Mouse (Mus musculus) CH12.LX (cell line): ENCODE measurements around the gene Aurkb. TPM values are rescaled to one million over a fixed set of nuclear protein-coding genes. Genes with fewer than 3 reads are reported as not detected.

Experiments
- DNase-seq: peaks from one replicate; pipeline ENCODE4 v3.0.0-alpha.2; 2013; ENCODE audit errors: extremely low read depth
- H3K27ac ChIP-seq: 2 replicates; pipeline ENCODE4 v1.5.1; 2012; ENCODE audit warnings: low read depth, mild to moderate bottlenecking, control low read depth, moderate library complexity; ENCODE audit not compliant: insufficient read depth
- H3K27me3 ChIP-seq: replicated peaks from 2 replicates; pipeline ENCODE3; 2012; ENCODE audit warnings: inconsistent platforms
- H3K36me3 ChIP-seq, 2 experiments: replicated peaks in 1 of 2; 2 replicates each; pipeline versions ENCODE3 to v1.6.1; 2012; ENCODE audit warnings: inconsistent platforms in 1 of 2, low read length in 1 of 2, mild to moderate bottlenecking in 1 of 2, mixed read lengths in 1 of 2, moderate library complexity in 1 of 2; ENCODE audit not compliant: control insufficient read depth in 1 of 2, insufficient read depth in 1 of 2
- H3K4me1 ChIP-seq, 2 experiments: 2 replicates each; pipeline ENCODE4 v1.6.1; 2012; ENCODE audit warnings: inconsistent platforms in 1 of 2, moderate library complexity in 1 of 2; ENCODE audit not compliant: insufficient read depth in 2 of 2, control insufficient read depth in 1 of 2
- H3K4me2 ChIP-seq: 2 replicates; pipeline ENCODE4 v1.6.1; 2012; ENCODE audit warnings: low read depth, mild to moderate bottlenecking, control low read depth; ENCODE audit not compliant: poor library complexity, insufficient read depth, severe bottlenecking
- H3K4me3 ChIP-seq, 3 experiments: fragments of 150-350 bp in 1 of 3; sonication (generic) in 1 of 3; replicated peaks in 1 of 3; 2 replicates each; pipeline versions ENCODE3 to v1.5.1; 2011 to 2012; ENCODE audit warnings: low read depth in 2 of 3, low read length in 2 of 3, mild to moderate bottlenecking in 2 of 3, moderate library complexity in 2 of 3, control low read depth in 1 of 3, improper control_type of control experiment in 1 of 3, inconsistent platforms in 1 of 3, mixed read lengths in 1 of 3; ENCODE audit not compliant: poor library complexity in 1 of 3
- H3K79me2 ChIP-seq: replicated peaks from 2 replicates; pipeline ENCODE4 v1.6.1; 2012; ENCODE audit warnings: mild to moderate bottlenecking, moderate library complexity; ENCODE audit not compliant: control insufficient read depth, poor library complexity, insufficient read depth, severe bottlenecking; ENCODE audit errors: extremely low read depth
- H3K9ac ChIP-seq: 2 replicates; pipeline ENCODE4 v1.6.1; 2012; ENCODE audit warnings: low read depth, mild to moderate bottlenecking, control low read depth, moderate library complexity; ENCODE audit not compliant: insufficient read depth
- H3K9me3 ChIP-seq: replicated peaks from 2 replicates; pipeline ENCODE3; 2012; ENCODE audit warnings: low read length, inconsistent platforms, mixed read lengths
- BHLHE40 ChIP-seq: IDR thresholded peaks from 2 replicates; pipeline ENCODE4 v1.6.1; 2011; ENCODE audit warnings: mild to moderate bottlenecking, low read depth, low read length, improper control_type of control experiment
- CHD1 ChIP-seq: IDR thresholded peaks from 2 replicates; pipeline ENCODE4 v1.6.1; 2012; ENCODE audit warnings: low read depth, low read length, improper control_type of control experiment, inconsistent platforms
- CHD2 ChIP-seq: IDR thresholded peaks from 2 replicates; pipeline ENCODE4 v1.6.1; 2011; ENCODE audit warnings: low read length, improper control_type of control experiment
- CTCF ChIP-seq, 2 experiments: IDR thresholded peaks in 1 of 2; conservative IDR thresholded peaks in 1 of 2; 2 replicates each; pipeline ENCODE4 v1.5.1; 2011 to 2012; ENCODE audit warnings: low read depth in 2 of 2, low read length in 2 of 2, improper control_type of control experiment in 1 of 2, inconsistent platforms in 1 of 2, mild to moderate bottlenecking in 1 of 2, moderate library complexity in 1 of 2
- E2F4 ChIP-seq: IDR thresholded peaks from 2 replicates; pipeline ENCODE4 v1.6.1; 2011; ENCODE audit warnings: low read depth, low read length, improper control_type of control experiment; ENCODE audit not compliant: insufficient replicate concordance
- ELF1 ChIP-seq: IDR thresholded peaks from 2 replicates; pipeline ENCODE4 v1.6.1; 2014; ENCODE audit warnings: low read depth, mild to moderate bottlenecking, inconsistent platforms, low read length, improper control_type of control experiment
- EP300 ChIP-seq: IDR thresholded peaks from 2 replicates; pipeline ENCODE4 v1.6.1; 2011; ENCODE audit warnings: low read length, improper control_type of control experiment
- ETS1 ChIP-seq: conservative IDR thresholded peaks from 2 replicates; pipeline ENCODE4 v1.6.1; 2012; ENCODE audit warnings: low read depth, mild to moderate bottlenecking, inconsistent platforms, low read length, improper control_type of control experiment, moderate library complexity
- GABPA ChIP-seq: IDR thresholded peaks from 2 replicates; pipeline ENCODE4 v1.6.1; 2012; ENCODE audit warnings: low read depth, low read length, improper control_type of control experiment, inconsistent platforms; ENCODE audit not compliant: insufficient replicate concordance
- HCFC1 ChIP-seq: IDR thresholded peaks from 2 replicates; pipeline ENCODE4 v1.6.1; 2012; ENCODE audit warnings: low read depth, mild to moderate bottlenecking, inconsistent platforms, low read length, improper control_type of control experiment
- IRF4 ChIP-seq: IDR thresholded peaks from 2 replicates; pipeline ENCODE4 v1.6.1; 2014; ENCODE audit warnings: low read depth, mild to moderate bottlenecking, inconsistent platforms, low read length, improper control_type of control experiment
- JUN ChIP-seq: IDR thresholded peaks from 2 replicates; pipeline ENCODE4 v1.6.1; 2011; ENCODE audit warnings: low read depth, mild to moderate bottlenecking, low read length, improper control_type of control experiment, moderate library complexity; ENCODE audit not compliant: insufficient read depth
- JUND ChIP-seq: conservative IDR thresholded peaks from 2 replicates; pipeline ENCODE4 v1.6.1; 2011; ENCODE audit warnings: low read depth, low read length, improper control_type of control experiment
- KAT2A ChIP-seq: IDR thresholded peaks from 2 replicates; pipeline ENCODE4 v1.6.1; 2012; ENCODE audit warnings: low read length, improper control_type of control experiment, inconsistent platforms; ENCODE audit not compliant: insufficient replicate concordance
- MAFK ChIP-seq: IDR thresholded peaks from 2 replicates; pipeline ENCODE4 v1.6.1; 2011; ENCODE audit warnings: low read length, improper control_type of control experiment; ENCODE audit not compliant: insufficient replicate concordance
- MAX ChIP-seq: IDR thresholded peaks from 2 replicates; pipeline ENCODE4 v1.6.1; 2011; ENCODE audit warnings: low read length, improper control_type of control experiment
- MAZ ChIP-seq: IDR thresholded peaks from 2 replicates; pipeline ENCODE4 v1.6.1; 2012; ENCODE audit warnings: low read depth, mild to moderate bottlenecking, inconsistent platforms, low read length, improper control_type of control experiment, moderate library complexity
- MEF2A ChIP-seq: IDR thresholded peaks from 2 replicates; pipeline ENCODE4 v1.6.1; 2014; ENCODE audit warnings: low read depth, mild to moderate bottlenecking, inconsistent platforms, low read length, improper control_type of control experiment, borderline replicate concordance
- MXI1 ChIP-seq: IDR thresholded peaks from 2 replicates; pipeline ENCODE4 v1.6.1; 2011; ENCODE audit warnings: mild to moderate bottlenecking, low read depth, low read length, improper control_type of control experiment
- MYC ChIP-seq: IDR thresholded peaks from 2 replicates; pipeline ENCODE4 v1.6.1; 2011; ENCODE audit warnings: low read depth, mild to moderate bottlenecking, improper control_type of control experiment, low read length
- NELFE ChIP-seq: IDR thresholded peaks from 2 replicates; pipeline ENCODE4 v1.6.1; 2011; ENCODE audit warnings: low read depth, low read length, improper control_type of control experiment
- NRF1 ChIP-seq: IDR thresholded peaks from 2 replicates; pipeline ENCODE4 v1.6.1; 2014; ENCODE audit warnings: low read depth, mild to moderate bottlenecking, inconsistent platforms, low read length, improper control_type of control experiment, moderate library complexity
- PAX5 ChIP-seq: IDR thresholded peaks from 2 replicates; pipeline ENCODE4 v1.6.1; 2012; ENCODE audit warnings: low read length, inconsistent platforms, mixed read lengths
- POLR2A ChIP-seq: IDR thresholded peaks from 2 replicates; pipeline ENCODE4 v1.6.1; 2011; ENCODE audit warnings: low read depth, mild to moderate bottlenecking, improper control_type of control experiment, low read length
- POLR2AphosphoS2 ChIP-seq: IDR thresholded peaks from 2 replicates; pipeline ENCODE4 v1.6.1; 2011; ENCODE audit warnings: low read depth, low read length, improper control_type of control experiment
- RAD21 ChIP-seq: IDR thresholded peaks from 2 replicates; pipeline ENCODE4 v1.6.1; 2011; ENCODE audit warnings: low read depth, mild to moderate bottlenecking, low read length, improper control_type of control experiment, moderate library complexity
- RCOR1 ChIP-seq: conservative IDR thresholded peaks from 2 replicates; pipeline ENCODE4 v1.6.1; 2012; ENCODE audit warnings: low read depth, mild to moderate bottlenecking, inconsistent platforms, low read length, improper control_type of control experiment
- SIN3A ChIP-seq: IDR thresholded peaks from 2 replicates; pipeline ENCODE4 v1.6.1; 2012; ENCODE audit warnings: low read length, improper control_type of control experiment, inconsistent platforms
- SMC3 ChIP-seq: IDR thresholded peaks from 2 replicates; pipeline ENCODE4 v1.6.1; 2011; ENCODE audit warnings: low read depth, low read length, improper control_type of control experiment
- TBP ChIP-seq: conservative IDR thresholded peaks from 2 replicates; pipeline ENCODE4 v1.6.1; 2011; ENCODE audit warnings: low read depth, low read length, improper control_type of control experiment
- TCF12 ChIP-seq: IDR thresholded peaks from 2 replicates; pipeline ENCODE4 v1.6.1; 2014; ENCODE audit warnings: low read depth, mild to moderate bottlenecking, inconsistent platforms, low read length, improper control_type of control experiment
- UBTF ChIP-seq: IDR thresholded peaks from 2 replicates; pipeline ENCODE4 v1.6.1; 2012; ENCODE audit warnings: low read depth, mild to moderate bottlenecking, inconsistent platforms, low read length, improper control_type of control experiment, moderate library complexity
- USF1 ChIP-seq: IDR thresholded peaks from 2 replicates; pipeline ENCODE4 v1.6.1; 2014; ENCODE audit warnings: low read depth, mild to moderate bottlenecking, inconsistent platforms, low read length, improper control_type of control experiment
- USF2 ChIP-seq: conservative IDR thresholded peaks from 2 replicates; pipeline ENCODE4 v1.6.1; 2011; ENCODE audit warnings: low read depth, low read length, improper control_type of control experiment
- ZC3H11A ChIP-seq: IDR thresholded peaks from 2 replicates; pipeline ENCODE4 v1.6.1; 2012; ENCODE audit warnings: low read depth, mild to moderate bottlenecking, inconsistent platforms, low read length, improper control_type of control experiment
- ZKSCAN1 ChIP-seq: IDR thresholded peaks from 2 replicates; pipeline ENCODE4 v1.6.1; 2012; ENCODE audit warnings: low read depth, inconsistent platforms, low read length, improper control_type of control experiment, borderline replicate concordance
- ZMIZ1 ChIP-seq: IDR thresholded peaks from 2 replicates; pipeline ENCODE4 v1.6.1; 2012; ENCODE audit warnings: low read depth, mild to moderate bottlenecking, inconsistent platforms, low read length, improper control_type of control experiment
- ZNF384 ChIP-seq: IDR thresholded peaks from 2 replicates; pipeline ENCODE4 v1.6.1; 2012; ENCODE audit warnings: low read depth, low read length, improper control_type of control experiment, inconsistent platforms
- dilution Hi-C: fragments of 300-500 bp; cut with MboI; formaldehyde crosslinking; loops from 2 replicates; pipeline ENCODE4 v1.14.3; 2020; ENCODE audit warnings: low sequenced_read_pairs; ENCODE audit not compliant: extremely low pct_unique_long_range_greater_than_20kb, extremely low pct_ligation_motif_present
- in situ Hi-C: fragments of 300-500 bp; cut with MboI; formaldehyde crosslinking; loops from 3 replicates; pipeline ENCODE4 v1.14.3; 2019; ENCODE audit warnings: low sequenced_read_pairs, low pct_ligation_motif_present, low pct_unique_long_range_greater_than_20kb, mixed read lengths
- polyA plus RNA-seq: library from polyadenylated mRNA; unstranded; fragments of >175 nt; gene quantifications from 2 replicates; pipeline ENCODE4 v1.2.1, GENCODE M21; 2012; ENCODE audit warnings: low read depth; ENCODE audit not compliant: insufficient read length
- total RNA-seq, 2 experiments: library from RNA; depleted of rRNA; stranded (reverse); fragments of 300-350 nt in 1 of 2; fragments of >200 nt in 1 of 2; gene quantifications; 2 replicates each; pipeline ENCODE4 v1.2.3; 2012 to 2014

Gene Aurkb
- total and polyA plus RNA-seq, 3 experiments = 170 to 200 (median 190) TPM

GRCm38 (mm10) chr11:69015644-69016441 is 29.6 kb upstream of the Aurkb start, which contains the start of gene Ctc1:
Gene Ctc1, plus strand, starts transcription at chr11:69015911.
- peaks cover 5 to 30% of the 10 kb centered on the region in 2 experiments; a peak in 3 of 4 replicates for H3K4me1 ChIP-seq
- dilution Hi-C loops = no loop called here

GRCm38 (mm10) chr11:69016755-69017154 is 28.7 kb upstream of the Aurkb start:
- Histone ChIP-seq H3K4me1 (peaks cover 5 to 28% of the 10 kb centered on the region in 2 experiments; a peak in 3 of 4 replicates), H3K27me3 (no peaks in the 10 kb centered on the region), H3K4me2 (peak overlapping the region; percentile 69), H3K79me2 (peaks cover 18% of the 10 kb centered on the region), H3K27ac (peak overlapping the region; percentile 49), H3K9ac (peak overlapping the region; percentile 97), H3K36me3 (peaks cover 8 to 20% of the 10 kb centered on the region in 2 experiments), H3K9me3 (no peaks in the 10 kb centered on the region), H3K4me3 (peak overlapping the region; percentile 66 to 80 (median 70))
- dilution Hi-C loops = no loop called here
- TF ChIP-seq TBP = 0 out of 2 replicates have a peak, but pooled peaks have one; percentile 30
- TF ChIP-seq CHD1 = 0 out of 2 replicates have a peak, but pooled peaks have one; percentile 13
- no peak for TF ChIP-seq ETS1
- TF ChIP-seq POLR2AphosphoS2 = no peak
- DNase-seq = peak; percentile 52
- in situ Hi-C loops = no loop called here

More at GRCm38 (mm10) chr11:69015644-69016441, 29.6 kb upstream of the Aurkb start, which contains the start of gene Ctc1:
- peak; percentile 80 for TF ChIP-seq KAT2A
- no peak for TF ChIP-seq PAX5
- TF ChIP-seq NRF1 = peak; percentile 64
- TF ChIP-seq TBP = peak; percentile 92
- TF ChIP-seq CHD1 = peak; percentile 35; the same call in 1 of the 2 replicates
- peak; percentile 81; the same call in 1 of the 2 replicates for TF ChIP-seq MAZ
- peak; percentile 99 for TF ChIP-seq NELFE
- TF ChIP-seq ZKSCAN1 = no peak
- TF ChIP-seq BHLHE40 = peak; percentile 64
- TF ChIP-seq MAX = peak; percentile 69
- peak; percentile 99 for TF ChIP-seq POLR2A
- peak; percentile 61; the same call in 1 of the 2 replicates for TF ChIP-seq CHD2
- TF ChIP-seq CTCF (conservative IDR thresholded peaks at IDR 0.05 in 1 of 2, IDR thresholded peaks at IDR 0.05 in 1 of 2; ENCODE audit: low read depth in 2 of 2, low read length in 2 of 2) = peak in 1 of 2 experiments; percentile 51; a peak in 2 of 4 replicates
- TF ChIP-seq MXI1 = peak; percentile 83
- peak; percentile 94 for TF ChIP-seq ZMIZ1
- no peak for TF ChIP-seq UBTF
- TF ChIP-seq E2F4 = peak; percentile 99
- TF ChIP-seq JUND = peak; percentile 49; the same call in 1 of the 2 replicates
- TF ChIP-seq MEF2A = peak; percentile 77
- peak; percentile 40 for TF ChIP-seq IRF4
- no peak for TF ChIP-seq USF1
- peak; percentile 90 for TF ChIP-seq SIN3A
- TF ChIP-seq ETS1 = peak; percentile 61
- peak; percentile 69; the same call in 1 of the 2 replicates for TF ChIP-seq ELF1
- no peak for TF ChIP-seq ZC3H11A
- 0 out of 2 replicates have a peak, but pooled peaks have one; percentile 10 for TF ChIP-seq JUN
- 0 out of 2 replicates have a peak, but pooled peaks have one; percentile 50 for TF ChIP-seq MAFK
- TF ChIP-seq MYC = peak; percentile 72
- TF ChIP-seq USF2 = no peak
- no peak; the same call in 1 of the 2 replicates for TF ChIP-seq GABPA
- peak; percentile 82 for TF ChIP-seq HCFC1
- TF ChIP-seq SMC3 = no peak
- TF ChIP-seq EP300 = no peak; the same call in 1 of the 2 replicates
- peak; percentile 88; the same call in 1 of the 2 replicates for TF ChIP-seq POLR2AphosphoS2
- no peak for TF ChIP-seq RAD21
- TF ChIP-seq ZNF384 = 0 out of 2 replicates have a peak, but pooled peaks have one; percentile 5
- peak; percentile 95 for TF ChIP-seq TCF12
- TF ChIP-seq RCOR1 = no peak
- no peaks in the 10 kb centered on the region for H3K9me3 ChIP-seq
- peaks cover 18% of the 10 kb centered on the region for H3K79me2 ChIP-seq
- H3K4me3 ChIP-seq = peak within 1 kb of the TSS; percentile 66 to 80 (median 70)
- H3K36me3 ChIP-seq = peaks cover under 1 to 11% of the 10 kb centered on the region in 2 experiments
- peak; percentile 98 for DNase-seq
- peak within 1 kb of the TSS; percentile 75 for H3K4me2 ChIP-seq
- peak within 1 kb of the TSS; percentile 49 for H3K27ac ChIP-seq
- peak within 1 kb of the TSS; percentile 97 for H3K9ac ChIP-seq
- H3K27me3 ChIP-seq = no peaks in the 10 kb centered on the region
- in situ Hi-C loops = no loop called here
